Mouse (Mus musculus) frontal cortex, adult 2 months (tissue): ENCODE data around the gene Apoe. TPM values are rescaled to one million over a fixed set of nuclear protein-coding genes. Genes with fewer than 3 reads are reported as not detected.
A peak's percentile ranks its signal among the peaks of the same experiment; 100 is the strongest.

Experiments
- DNase-seq, 2 experiments: peaks; one replicate each; pipeline ENCODE4 v3.0.0; 2022; ENCODE audit warnings: low spot score in 1 of 2; ENCODE audit errors: extremely low spot score in 1 of 2
- polyA plus RNA-seq: library from polyadenylated mRNA; depleted of rRNA; stranded (reverse); fragments of >200 nt; gene quantifications from 2 replicates; pipeline ENCODE4 v1.2.3, GENCODE M21; 2012

Apoe gene
- polyA plus RNA-seq, 1 experiment = 6,067 TPM

GRCm38 (mm10) chr7:19716822-19717221 is 17.8 kb upstream of the Apoe start:
- no peak for DNase-seq

- no peak for DNase-seq
Observed at GRCm38 (mm10) chr7:19716055-19716682, 17.2 kb upstream of the Apoe start.

GRCm38 (mm10) chr7:19715239-19716054 is 16.5 kb upstream of the Apoe start, which contains the start of gene Tomm40:
Tomm40 (minus strand) TSS chr7:19715438.
- peak; percentile 99 to 100 for DNase-seq

GRCm38 (mm10) chr7:19714836-19715235 is 15.8 kb upstream of the Apoe start:
- DNase-seq = no peak

- no peak for DNase-seq
Observed at GRCm38 (mm10) chr7:19713598-19713997, 14.6 kb upstream of the Apoe start.

- no peak for DNase-seq
Observed at GRCm38 (mm10) chr7:19713196-19713595, 14.2 kb upstream of the Apoe start.

GRCm38 (mm10) chr7:19712414-19712813 is 13.4 kb upstream of the Apoe start:
- DNase-seq = no peak

GRCm38 (mm10) chr7:19710650-19711049 is 11.7 kb upstream of the Apoe start:
- no peak for DNase-seq

GRCm38 (mm10) chr7:19705271-19705670 is 6.3 kb upstream of the Apoe start:
- DNase-seq = no peak

- no peak for DNase-seq
Observed at GRCm38 (mm10) chr7:19704475-19704874, 5.5 kb upstream of the Apoe start.

GRCm38 (mm10) chr7:19702859-19703555 is 4.0 kb upstream of the Apoe start:
- DNase-seq = no peak

GRCm38 (mm10) chr7:19701069-19701761 is 2.2 kb upstream of the Apoe start:
- peak in 1 of 2 experiments; percentile 75 for DNase-seq

- no peak for DNase-seq
Observed at GRCm38 (mm10) chr7:19700299-19701068, 1.5 kb upstream of the Apoe start.

GRCm38 (mm10) chr7:19699827-19700148 is 800 bp upstream of the Apoe start:
- no peak for DNase-seq

GRCm38 (mm10) chr7:19697949-19698906 is 760 bp downstream of the Apoe start:
- no peak for DNase-seq

GRCm38 (mm10) chr7:19696336-19696873 is 2.6 kb downstream of the Apoe start:
- DNase-seq = no peak

- no peak for DNase-seq
Observed at GRCm38 (mm10) chr7:19695881-19696280, 3.1 kb downstream of the Apoe start.

- DNase-seq = no peak
Observed at GRCm38 (mm10) chr7:19695213-19695594, 3.8 kb downstream of the Apoe start.
